Mouse (Mus musculus) retina, embryonic 14.5 days (tissue): ENCODE results near the gene Cenpj.

Experiments used
- DNase-seq: peaks from one replicate; pipeline ENCODE4 v3.0.0-alpha.2; 2015; ENCODE audit warnings: low spot score

The Cenpj gene

DNA sequence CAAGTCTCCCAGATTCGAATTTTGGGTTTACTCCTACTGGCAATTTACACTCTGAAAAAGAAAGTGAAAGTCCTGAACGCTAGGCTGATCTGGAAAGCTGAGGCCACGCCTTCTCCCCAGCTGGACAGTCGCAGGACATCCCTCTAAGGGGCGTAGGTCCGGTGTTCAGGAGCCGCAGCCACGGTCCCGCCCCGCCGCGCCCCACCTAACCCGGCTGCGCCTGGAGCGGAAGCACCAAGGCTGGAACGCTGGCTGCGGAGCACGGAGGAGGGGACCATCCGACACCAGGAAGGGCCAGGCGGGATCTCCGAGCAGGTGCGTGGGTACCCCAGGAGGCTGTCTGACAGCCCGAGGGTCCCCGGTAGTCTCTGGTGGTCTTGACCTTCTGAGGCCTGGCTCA is at the start of gene Cenpj, which contains the start of gene Parp4:
TSS of gene Cenpj (minus strand) at position 10 of the 400 bp plus-strand sequence.
TSS of gene Parp4 (plus strand) at position 204 of the 400 bp plus-strand sequence.
- DNase-seq, result peak; percentile 66

DNA sequence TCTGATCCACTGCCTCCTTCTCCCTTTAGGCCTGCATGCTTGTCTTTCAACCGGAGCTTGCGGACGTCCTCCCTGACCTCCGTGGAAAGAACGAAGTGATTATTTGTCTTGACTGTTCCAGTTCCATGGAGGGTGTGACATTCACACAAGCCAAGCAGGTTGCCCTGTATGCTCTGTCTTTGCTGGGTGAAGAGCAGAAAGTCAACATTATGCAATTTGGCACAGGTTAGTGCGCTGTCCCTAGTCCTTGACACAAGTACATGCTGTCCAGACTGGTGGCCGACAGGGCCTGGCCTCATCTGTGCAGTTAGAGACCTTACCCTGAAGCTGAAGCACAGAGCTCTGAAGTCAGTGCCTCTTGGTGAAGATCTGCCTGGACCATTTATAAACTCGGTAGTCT is 45.2 kb upstream of the Cenpj start:
- DNase-seq, result no peak

DNA sequence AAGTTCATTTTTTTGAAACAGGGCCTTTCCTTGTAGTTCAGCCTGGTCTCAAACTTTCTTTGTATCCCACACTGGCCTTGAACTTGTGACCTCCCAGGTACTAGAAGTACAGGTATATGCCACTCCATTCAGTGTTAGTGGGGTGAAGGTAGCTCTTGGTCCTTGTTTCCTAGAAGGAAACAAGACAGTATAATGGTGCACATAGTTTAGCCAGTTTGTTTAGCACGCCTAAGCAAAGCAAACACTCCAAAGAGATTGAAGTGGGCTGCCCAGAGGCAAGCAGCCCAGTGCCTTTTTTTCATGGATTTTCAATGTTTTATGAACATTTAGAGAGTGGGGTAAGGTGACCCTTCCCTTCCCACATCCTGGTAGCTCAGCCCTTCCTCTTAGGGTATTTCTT is 42.2 kb upstream of the Cenpj start:
- no peak for DNase-seq

DNA sequence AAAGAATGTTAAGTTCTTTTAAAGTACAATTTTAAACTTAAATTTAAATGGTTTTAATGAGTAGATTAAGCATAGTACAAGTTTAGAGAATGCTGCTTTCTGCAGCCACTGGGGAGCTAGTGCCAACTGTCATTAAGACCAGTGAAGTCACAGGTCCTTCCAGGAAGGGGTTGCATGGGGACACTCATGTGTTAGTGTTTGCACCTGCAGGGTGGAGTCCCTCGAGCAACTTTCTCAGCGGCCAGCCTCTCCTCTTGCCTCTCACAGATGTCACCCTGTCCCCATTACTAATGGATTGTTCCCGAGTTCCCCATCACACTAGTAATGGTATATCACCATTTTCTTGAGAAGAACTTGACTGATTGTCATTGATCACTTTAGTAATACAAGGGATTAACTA is 38.0 kb upstream of the Cenpj start:
- DNase-seq, result no peak

DNA sequence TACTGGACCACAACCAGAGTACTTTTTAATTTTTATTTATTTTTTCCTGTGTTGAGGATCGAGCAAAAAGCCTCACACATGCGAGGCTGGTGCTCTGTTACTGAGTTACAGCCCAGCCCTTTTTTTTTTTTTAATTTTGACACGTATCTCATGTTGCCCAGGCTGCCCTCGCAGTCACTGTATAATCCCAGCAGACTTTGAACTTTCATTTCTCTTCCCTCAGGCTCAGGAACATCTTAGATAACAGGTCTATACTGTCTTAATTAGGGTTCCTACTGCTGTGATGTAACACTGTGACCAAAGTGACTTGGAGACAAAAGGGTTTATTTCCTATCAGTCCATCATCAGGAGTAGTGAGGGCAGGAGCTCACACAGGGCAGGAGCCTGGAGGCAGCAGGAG is 29.9 kb upstream of the Cenpj start:
- no peak for DNase-seq

DNA sequence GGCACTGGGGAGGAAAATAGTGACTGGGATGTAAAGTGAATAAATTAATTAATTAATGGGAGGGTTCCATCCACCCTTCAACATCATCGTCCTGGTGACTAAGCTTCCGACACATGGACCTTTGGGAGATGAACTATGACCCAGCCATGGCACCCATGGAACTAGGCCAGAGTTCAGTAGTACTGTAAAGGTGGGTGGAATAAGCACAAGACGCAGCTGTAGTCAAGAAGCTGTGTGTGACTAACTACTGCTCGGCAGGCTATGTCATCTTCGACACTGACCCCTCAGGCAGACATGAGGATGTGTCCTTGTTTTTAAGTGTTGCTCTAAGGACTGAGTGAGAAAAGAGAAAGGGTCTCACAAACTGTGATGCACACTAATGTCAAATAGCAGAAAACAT is 29.2 kb upstream of the Cenpj start:
- no peak for DNase-seq

DNA sequence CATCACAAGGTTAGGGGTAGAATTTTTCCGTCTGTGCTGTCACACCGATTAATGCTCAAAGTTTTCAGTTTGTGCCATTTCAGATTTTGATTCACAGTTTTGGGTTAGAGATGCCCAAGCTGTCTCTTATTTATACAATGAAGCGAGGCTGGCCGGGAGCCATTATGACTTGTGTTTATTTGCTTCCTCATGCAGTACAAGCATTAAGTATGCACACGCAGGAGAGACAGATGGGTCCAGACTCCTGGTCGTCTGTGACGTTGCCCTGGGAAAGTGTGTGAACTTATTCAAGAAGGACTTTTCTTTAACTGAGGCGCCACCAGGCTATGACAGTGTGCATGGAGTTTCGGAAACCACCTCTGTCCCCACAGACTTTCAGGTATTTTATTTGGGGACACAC is 26.8 kb upstream of the Cenpj start:
- no peak for DNase-seq

DNA sequence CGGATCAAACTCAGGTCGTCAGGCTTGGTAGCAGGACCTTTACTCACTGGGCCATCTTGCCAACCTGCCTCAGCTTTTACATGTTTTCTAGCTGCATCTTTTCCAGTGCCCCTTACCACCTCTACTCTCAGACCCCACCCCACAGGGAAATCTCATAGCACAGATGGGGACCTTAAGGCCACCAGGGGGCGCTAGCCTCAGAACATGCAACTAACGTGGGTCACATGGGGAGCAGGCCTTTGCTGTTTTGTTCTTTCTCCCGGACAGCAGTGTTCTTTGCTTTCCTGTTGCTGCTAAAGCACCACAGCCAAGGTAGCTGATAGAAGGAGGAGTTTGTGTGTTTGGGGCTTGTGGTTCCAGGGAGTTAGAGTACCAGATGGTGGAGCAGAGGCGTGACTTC is 23.5 kb upstream of the Cenpj start:
- peak; percentile 69 for DNase-seq

DNA sequence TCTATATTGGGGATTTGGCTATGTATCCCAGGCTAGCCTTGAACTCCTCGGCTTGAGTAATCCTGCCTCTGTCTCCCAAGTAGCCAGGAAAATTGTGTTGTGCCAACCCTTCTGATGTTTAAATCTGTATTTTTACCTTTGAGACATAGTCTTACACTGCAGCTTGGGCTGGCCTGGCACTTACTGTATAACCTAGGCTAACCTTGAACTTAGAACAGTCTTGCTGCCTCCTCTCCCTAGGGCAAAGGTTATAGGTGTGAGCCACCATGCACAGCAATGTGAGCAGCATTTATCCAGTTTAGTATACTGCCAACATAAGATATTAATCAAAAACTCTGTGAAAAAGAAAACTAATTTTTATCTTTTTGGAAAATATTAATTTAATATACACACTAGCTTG is 19.6 kb upstream of the Cenpj start:
- DNase-seq, result no peak

DNA sequence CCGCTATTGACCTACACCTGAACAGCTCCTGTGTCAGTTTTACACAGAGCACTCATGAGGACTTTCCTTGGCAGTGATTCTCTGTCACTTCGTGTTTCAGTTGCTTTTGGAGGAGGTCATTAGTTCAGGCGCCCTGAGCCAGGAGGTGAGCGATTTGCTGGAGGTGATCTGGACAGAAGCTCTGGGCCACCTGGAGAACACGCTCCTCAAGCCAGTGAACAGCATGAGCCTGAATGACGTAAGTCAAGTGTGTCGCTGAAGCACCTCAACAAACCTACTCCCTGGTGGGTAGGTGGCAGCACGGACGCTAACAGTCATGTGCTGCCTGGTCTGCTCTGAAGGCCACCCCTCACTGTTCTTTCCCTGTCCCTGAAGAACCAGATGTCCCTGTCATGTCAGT is 17.0 kb upstream of the Cenpj start:
- DNase-seq, result no peak

DNA sequence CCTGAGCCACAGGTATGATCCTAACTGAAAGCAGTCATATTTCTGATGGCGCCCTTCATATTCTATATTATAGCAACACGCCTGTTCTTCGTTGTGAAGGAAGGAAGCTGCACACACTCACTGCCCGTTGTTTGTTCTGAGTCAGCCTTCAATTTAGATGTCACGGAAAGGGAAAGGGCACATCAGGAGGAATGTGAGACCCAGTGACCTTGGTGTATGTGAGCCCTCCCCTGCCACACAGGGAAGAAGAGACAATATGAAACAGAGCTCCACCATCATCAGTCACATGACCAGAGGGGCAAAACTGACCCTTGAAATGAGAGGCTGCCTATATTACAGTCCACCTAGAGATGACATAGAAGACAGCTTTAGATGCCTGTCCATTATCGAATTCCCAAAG is 7.1 kb upstream of the Cenpj start:
- no peak for DNase-seq

DNA sequence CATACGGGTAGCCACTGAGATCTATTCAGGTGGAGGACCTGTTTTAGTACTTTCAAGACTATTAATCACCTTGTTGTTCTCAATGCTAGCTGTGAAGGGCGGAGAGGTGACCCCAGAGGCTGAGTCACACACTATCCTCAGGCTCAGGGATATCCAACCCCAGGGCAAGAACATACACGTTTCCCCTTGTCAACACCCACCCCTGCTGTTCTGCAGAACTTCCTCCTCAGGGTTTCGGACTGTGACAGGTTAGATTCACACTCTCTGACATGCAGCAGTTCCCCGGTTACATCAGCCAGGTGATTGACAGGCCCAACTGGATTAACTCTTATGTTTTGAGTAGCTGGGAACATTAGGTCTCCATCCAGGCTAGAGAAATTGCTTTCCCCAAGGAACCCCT is 5.9 kb upstream of the Cenpj start:
- DNase-seq, result no peak

DNA sequence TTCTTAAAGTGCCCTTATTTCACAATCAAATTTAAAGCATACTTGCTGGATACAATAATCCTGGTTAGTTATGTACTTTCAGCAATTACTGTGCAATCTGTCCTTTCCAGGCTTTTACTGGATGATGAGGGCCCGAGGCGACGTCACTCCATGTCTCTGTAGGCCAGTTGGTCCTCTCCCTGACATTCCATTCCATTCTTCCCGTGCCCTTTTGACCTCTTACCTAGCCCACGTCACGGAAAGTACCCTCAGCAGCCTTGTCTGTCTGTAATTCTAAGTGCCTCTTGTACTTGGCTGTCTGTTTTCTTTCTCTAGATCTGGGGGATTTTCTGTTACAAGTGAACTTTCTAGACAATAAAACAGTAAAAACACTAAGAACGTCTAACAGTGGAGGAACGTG is 3.8 kb upstream of the Cenpj start:
- no peak for DNase-seq

DNA sequence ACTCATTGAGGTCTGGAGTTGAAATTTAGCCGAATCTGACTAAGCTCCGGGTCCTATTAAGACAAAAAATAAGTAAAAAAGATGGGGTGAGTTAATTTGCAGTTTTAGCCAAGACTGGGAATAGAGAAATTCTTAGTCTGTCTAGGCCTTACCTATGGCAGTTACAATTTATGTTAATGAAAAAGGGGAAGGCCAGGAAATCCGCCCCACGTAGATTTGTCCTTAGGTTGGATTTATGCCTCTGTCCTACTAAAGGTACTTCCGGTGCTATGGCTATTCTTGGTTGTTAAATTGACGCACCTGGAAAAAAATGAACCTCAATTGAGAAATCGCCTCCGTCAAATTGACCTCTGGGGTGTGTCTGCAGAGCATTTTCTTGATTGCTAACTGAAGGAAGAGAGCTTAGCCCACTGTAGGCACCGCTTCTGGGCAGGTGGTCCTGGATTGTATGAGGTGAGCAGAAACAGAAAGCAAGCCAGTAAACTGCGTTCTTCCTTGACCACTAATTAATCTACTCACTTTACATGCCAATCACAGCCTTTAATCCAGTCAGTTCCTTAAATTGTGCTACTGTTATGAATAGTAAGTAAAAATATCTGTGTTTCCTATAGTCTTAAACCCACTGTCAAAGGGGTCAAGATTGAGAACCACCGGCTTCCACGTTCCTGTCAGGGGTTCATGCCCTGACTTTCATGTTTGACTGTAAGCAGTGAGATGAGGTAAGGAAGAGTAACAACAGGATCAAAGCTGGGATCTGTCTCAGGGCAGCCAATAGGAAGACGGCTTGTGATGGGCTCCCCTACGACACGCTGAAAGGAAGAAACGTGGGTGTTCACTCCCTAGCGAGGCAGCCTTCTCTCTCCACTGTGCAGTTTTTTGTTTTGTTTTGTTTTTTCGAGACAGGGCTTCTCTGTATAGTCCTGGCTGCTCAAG is 1.0 kb upstream of the Cenpj start:
- peak; percentile 3 for DNase-seq

DNA sequence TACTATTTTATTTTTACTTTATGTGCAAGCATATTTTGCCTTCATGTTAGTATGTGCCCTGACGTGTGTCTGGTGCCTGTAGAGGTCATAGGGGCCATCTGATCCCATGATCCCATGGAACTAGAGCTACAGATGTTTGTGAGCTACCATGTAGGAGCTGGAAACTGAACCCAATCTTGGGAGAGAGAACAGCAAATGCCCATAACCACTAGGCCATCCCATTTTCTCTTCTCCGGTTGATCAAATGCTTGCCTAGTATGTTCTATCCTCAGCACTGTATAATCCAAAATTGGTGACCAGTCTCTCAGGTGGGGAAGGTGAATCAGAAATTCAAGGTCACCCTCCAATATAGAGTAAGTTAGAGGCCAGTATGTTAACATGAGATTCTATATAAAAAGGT is 2.7 kb downstream of the Cenpj start:
- no peak for DNase-seq

DNA sequence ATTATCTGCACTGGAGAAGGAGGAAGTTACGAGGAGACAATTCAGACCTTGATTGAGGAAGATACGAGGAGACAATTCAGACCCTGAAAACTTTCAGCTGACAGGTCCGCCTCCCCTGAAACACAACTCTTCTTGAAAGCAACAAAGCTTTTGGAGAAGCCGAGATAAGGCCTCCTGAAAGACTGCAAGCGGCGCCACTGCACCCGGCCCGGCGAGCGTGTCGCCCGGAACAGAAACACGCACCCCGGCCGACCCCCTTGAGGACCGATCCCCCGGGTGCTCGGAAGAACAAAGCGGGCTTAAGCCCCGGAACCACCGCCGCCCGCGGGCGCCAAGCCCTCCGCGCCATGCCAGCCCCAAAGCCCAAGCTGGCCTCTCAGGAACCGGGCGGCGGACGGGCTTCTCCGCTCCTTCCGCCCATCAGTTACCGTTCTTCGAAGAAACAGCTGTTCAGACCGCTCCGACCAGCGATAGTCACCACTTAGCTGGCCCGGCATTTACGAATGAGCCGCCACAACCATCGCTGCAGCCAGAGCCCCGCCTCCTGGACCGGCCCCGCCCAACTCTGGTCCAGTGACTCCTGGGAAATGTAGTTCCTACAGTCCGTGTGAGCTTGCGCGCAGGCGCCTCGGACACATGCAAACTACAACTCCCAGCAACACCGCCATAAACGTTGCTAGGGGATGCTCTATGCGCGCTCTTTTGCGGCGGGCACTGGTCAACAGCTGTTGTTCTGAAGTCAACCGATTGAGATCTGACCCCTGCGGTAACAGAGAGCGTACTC is 3.7 kb downstream of the Cenpj start:
- DNase-seq, result peak; percentile 98

DNA sequence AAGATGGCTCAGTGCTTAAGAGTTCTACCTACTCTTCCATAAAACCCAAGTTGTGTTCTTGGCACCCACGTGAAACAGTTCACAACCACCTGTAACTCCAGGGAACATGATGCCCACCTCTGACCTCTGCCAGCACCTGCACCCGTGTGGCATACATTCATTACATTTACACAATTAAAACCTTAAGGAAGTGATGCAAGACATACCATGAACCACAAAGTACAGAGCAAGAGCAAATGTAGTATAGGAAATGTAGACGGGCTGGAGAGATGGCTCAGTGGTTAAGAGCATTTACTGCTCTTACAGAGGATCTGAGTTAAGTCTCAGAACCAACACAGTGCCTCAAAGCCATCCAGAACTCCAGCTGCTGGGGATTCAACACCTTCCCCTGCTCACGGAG is 6.2 kb downstream of the Cenpj start:
- DNase-seq, result no peak

DNA sequence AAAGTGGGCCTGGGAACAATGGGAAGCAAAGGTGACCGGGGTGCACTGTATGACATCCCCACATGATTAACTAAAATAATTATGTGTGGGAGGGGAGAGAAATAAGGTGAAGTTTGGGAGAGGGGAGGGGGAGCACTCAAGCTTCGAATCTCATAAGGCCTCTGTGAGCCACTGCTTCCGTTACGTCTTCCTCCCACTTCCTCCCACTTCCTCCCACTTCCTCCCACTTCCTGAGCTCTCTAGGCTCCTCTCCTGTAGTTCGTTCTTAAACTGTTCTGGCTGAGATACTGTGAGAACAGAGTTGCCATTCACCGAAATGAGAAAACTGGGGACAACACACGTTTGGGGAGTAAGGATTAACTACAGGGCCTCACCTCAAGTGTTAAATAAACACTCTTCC is 7.7 kb downstream of the Cenpj start:
- DNase-seq, result no peak

DNA sequence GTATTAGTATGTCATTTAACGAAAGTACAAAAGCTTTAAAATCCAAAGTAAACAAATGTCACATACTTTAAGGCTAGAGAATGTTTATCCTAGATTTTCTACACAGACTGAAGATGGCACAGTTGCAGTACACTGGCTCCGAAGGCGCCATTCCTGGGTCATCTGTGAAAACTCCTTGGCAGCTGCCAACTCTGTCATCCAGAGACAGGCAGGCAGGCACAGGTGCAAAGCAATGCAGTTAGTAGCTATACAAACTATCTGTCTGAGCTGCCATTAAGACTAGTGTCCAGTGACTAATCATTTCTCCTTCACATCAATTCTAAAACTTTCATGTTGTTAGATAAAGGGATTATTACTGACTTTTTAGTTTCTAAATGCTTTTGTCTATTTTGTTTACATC is 16.1 kb downstream of the Cenpj start:
- no peak for DNase-seq

DNA sequence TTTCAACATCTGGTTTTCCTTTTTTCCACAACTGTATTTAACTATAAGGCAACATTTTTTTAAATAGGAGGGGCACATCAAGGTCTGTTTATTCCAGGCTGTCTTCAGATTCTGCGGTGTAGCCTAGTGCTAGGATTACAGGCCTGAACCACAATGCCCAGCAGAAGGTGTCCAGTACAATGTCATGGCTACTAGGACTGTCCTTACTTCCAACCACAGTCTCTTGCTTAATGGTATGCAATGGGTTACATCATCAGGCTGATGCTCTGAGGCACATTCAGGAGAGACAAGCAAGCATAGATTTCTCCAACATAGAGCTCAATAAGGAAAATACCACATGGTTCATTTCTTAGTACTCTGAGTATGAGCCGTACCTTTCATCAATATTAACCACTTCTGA is 20.5 kb downstream of the Cenpj start:
- DNase-seq, result no peak

DNA sequence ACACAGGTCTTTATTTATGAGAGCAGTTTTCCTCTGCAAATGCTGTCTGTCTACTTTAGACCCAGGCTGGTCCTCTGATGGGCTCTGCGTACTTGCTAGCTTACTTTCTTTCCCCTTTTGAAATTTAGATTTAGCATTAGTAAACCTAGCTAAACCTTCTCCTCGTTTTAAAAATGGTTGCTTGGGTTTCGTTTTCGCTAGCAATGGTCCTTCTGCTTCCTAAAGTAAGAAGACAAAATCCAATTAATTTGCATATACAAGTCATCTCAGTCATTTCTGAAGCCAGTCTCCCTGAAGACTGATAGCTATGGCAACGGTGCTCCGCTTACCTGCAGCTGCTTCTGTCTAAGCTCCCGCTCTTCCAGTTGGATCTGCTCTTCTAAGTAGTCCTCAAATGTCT is 21.9 kb downstream of the Cenpj start:
- no peak for DNase-seq

DNA sequence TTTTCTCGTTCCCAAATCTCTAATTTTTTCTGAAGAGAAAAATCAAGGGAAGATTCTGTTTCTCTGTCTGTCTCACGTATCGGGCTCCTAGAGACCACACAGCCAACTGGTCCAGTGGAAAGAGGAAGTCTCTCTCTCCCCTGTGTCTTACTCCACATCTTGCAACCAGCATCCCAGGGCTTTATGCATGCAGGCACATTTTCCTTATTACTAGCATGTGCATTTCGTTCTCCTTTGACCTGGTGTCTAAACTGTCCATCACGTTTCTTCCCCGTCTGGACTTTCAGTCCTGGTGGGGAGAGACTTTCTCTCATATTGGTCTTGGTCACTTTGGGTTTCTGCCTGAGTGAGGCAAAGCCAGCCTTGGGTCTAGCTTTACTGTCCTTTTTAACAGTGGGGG is 22.3 kb downstream of the Cenpj start:
- no peak for DNase-seq

DNA sequence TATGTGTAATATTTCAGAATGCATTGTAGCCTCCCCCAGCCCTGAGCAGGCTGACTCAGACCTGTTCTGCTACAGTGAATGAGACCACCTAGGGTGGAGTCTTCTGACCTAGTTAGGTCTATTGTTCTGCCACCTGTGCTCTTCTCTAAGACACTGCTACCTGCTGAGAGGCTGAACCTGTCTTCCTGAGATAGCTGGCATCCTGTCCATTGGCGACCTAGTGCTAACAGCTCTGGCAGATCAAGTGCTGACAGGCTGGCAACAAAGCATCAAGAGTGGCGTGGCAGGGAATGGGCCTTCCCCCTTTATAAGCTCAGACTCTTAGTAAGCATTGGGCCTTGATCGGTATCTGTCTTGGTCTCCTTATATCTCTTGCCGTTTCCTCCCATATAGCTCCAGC is 24.3 kb downstream of the Cenpj start:
- no peak for DNase-seq
